Mouse (Mus musculus) 416B (cell line): ENCODE measurements around the gene Unc80.

ENCODE experiments used
- DNase-seq: peaks from one replicate; pipeline ENCODE4 v3.0.0; 2011; ENCODE audit warnings: low read depth

Gene Unc80

GRCm38 (mm10) chr1:66467821-66468703 lies at the start of gene Unc80:
Gene Unc80, plus strand, starts transcription at chr1:66468367.
- no peak for DNase-seq

- no peak for DNase-seq
Measured at GRCm38 (mm10) chr1:66426073-66426472, 42.1 kb upstream of the Unc80 start.

- no peak for DNase-seq
Measured at GRCm38 (mm10) chr1:66430962-66431361, 37.2 kb upstream of the Unc80 start.

- DNase-seq = peak; percentile 2
Measured at GRCm38 (mm10) chr1:66431472-66431871, 36.7 kb upstream of the Unc80 start.

GRCm38 (mm10) chr1:66438069-66438468 lies 30.1 kb upstream of the Unc80 start:
- no peak for DNase-seq

- no peak for DNase-seq
Measured at GRCm38 (mm10) chr1:66442922-66443321, 25.2 kb upstream of the Unc80 start.

GRCm38 (mm10) chr1:66449471-66449870 lies 18.7 kb upstream of the Unc80 start:
- no peak for DNase-seq

GRCm38 (mm10) chr1:66456580-66456979 lies 11.6 kb upstream of the Unc80 start:
- no peak for DNase-seq

GRCm38 (mm10) chr1:66457747-66458146 lies 10.4 kb upstream of the Unc80 start:
- no peak for DNase-seq

GRCm38 (mm10) chr1:66459394-66459793 lies 8.8 kb upstream of the Unc80 start:
- no peak for DNase-seq

- DNase-seq = no peak
Measured at GRCm38 (mm10) chr1:66460850-66461249, 7.3 kb upstream of the Unc80 start.

GRCm38 (mm10) chr1:66468704-66469020 lies 495 bp downstream of the Unc80 start:
- no peak for DNase-seq

GRCm38 (mm10) chr1:66482751-66483150 lies 14.6 kb downstream of the Unc80 start:
- no peak for DNase-seq

- DNase-seq = no peak
Measured at GRCm38 (mm10) chr1:66493064-66493463, 24.9 kb downstream of the Unc80 start.

- DNase-seq = no peak
Measured at GRCm38 (mm10) chr1:66495310-66496012, 27.3 kb downstream of the Unc80 start.

- no peak for DNase-seq
Measured at GRCm38 (mm10) chr1:66550812-66551211, 82.6 kb downstream of the Unc80 start.

- no peak for DNase-seq
Measured at GRCm38 (mm10) chr1:66552396-66552966, 84.3 kb downstream of the Unc80 start.

- no peak for DNase-seq
Measured at GRCm38 (mm10) chr1:66561636-66562270, 93.6 kb downstream of the Unc80 start.

- no peak for DNase-seq
Measured at GRCm38 (mm10) chr1:66562332-66562731, 94.2 kb downstream of the Unc80 start.

- DNase-seq = no peak
Measured at GRCm38 (mm10) chr1:66569736-66570135, 101.6 kb downstream of the Unc80 start.

- no peak for DNase-seq
Measured at GRCm38 (mm10) chr1:66597163-66597788, 129.1 kb downstream of the Unc80 start.

GRCm38 (mm10) chr1:66608304-66608703 lies 140.1 kb downstream of the Unc80 start:
- no peak for DNase-seq
